Mouse (Mus musculus) testis, adult 2 months (tissue): ENCODE data around the gene Hist1h4a. TPM values are rescaled to one million over a fixed set of nuclear protein-coding genes. Genes with fewer than 3 reads are reported as not detected.

Source experiments
- H3K27ac ChIP-seq: fragments of 200-500 bp; 2 replicates; pipeline ENCODE4 v1.5.1; 2012; ENCODE audit warnings: low read depth, low read length; ENCODE audit not compliant: control insufficient read depth, insufficient read depth
- H3K27me3 ChIP-seq: fragments of 200-500 bp; 2 replicates; pipeline ENCODE4 v1.6.1; 2012; ENCODE audit warnings: mild to moderate bottlenecking, low read length, moderate library complexity; ENCODE audit not compliant: control insufficient read depth, insufficient read depth
- H3K36me3 ChIP-seq: fragments of 200-500 bp; 2 replicates; pipeline ENCODE4 v1.6.1; 2012; ENCODE audit warnings: mild to moderate bottlenecking, low read length; ENCODE audit not compliant: control insufficient read depth, insufficient read depth
- H3K4me1 ChIP-seq: fragments of 200-500 bp; 2 replicates; pipeline ENCODE4 v1.6.1; 2012; ENCODE audit warnings: low read length; ENCODE audit not compliant: control insufficient read depth, insufficient read depth
- H3K4me3 ChIP-seq: fragments of 200-500 bp; 2 replicates; pipeline ENCODE4 v1.5.1; 2012; ENCODE audit warnings: low read depth, mild to moderate bottlenecking, low read length, moderate library complexity, mixed read lengths; ENCODE audit not compliant: control insufficient read depth
- CTCF ChIP-seq: fragments of 200-500 bp; IDR thresholded peaks from 2 replicates; pipeline ENCODE4 v1.5.1; 2012; ENCODE audit warnings: low read depth, mild to moderate bottlenecking, inconsistent platforms, low read length, moderate library complexity; ENCODE audit not compliant: control insufficient read depth, insufficient read depth, insufficient replicate concordance
- POLR2A ChIP-seq: fragments of 200-500 bp; IDR thresholded peaks from 2 replicates; pipeline ENCODE4 v1.6.1; 2012; ENCODE audit warnings: low read depth, mild to moderate bottlenecking, inconsistent platforms, low read length, moderate library complexity; ENCODE audit not compliant: control insufficient read depth
- polyA plus RNA-seq: library from polyadenylated mRNA; depleted of rRNA; stranded (reverse); fragments of >200 nt; gene quantifications from 2 replicates; pipeline ENCODE4 v1.2.3, GENCODE M21; 2012; rRNA removed

Hist1h4a gene
- polyA plus RNA-seq, result 83.8 and 94.1 TPM in 2 replicates

DNA sequence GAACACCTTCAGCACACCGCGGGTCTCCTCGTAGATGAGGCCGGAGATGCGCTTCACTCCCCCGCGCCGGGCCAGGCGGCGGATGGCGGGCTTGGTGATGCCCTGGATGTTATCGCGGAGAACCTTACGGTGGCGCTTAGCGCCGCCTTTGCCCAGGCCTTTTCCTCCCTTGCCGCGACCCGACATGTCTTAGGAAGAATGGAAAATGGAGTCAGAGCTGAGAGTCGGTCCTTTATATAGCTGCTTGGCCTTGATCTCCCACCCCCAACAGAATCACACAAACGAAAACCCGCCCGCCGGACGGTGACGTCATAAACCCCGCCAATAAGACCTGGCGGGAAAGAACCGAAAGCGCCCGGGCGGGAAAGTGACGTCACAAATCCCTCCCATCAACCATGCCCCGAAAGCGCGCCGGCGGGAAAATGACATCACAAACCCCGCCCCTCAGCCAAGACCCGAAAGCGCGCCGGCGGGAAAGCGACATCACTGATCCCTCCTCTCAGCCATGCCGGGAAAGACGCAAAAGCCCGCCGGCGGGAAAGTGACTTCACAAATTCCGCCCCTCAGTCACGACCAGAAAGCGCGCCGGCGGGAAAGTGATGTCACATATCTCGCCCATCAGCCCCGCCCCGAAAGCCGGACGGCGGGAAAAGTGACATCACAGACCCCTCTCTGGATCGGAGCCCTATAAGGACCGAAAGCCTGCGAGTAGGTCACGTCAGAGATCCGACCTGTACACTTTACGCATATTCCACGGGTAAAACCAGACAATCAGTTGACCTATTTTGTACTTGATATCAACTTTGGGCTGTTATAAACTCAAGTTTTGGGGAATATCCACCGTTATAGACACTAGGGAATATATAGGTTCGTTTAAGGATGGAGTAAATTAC, at the start of gene Hist1h4a:
Hist1h4a (minus strand) TSS at position 259 of the 893 bp plus-strand sequence.
- Histone ChIP-seq H3K4me1 (peaks cover 11% of the 10 kb centered on the region), H3K27ac (peak within 1 kb of the TSS; percentile 91), H3K36me3 (no peaks in the 10 kb centered on the region), H3K4me3 (peak within 1 kb of the TSS; percentile 85), H3K27me3 (no peaks in the 10 kb centered on the region)
- TF ChIP-seq CTCF, result no peak
- TF ChIP-seq POLR2A, result peak; percentile 51; the same call in 1 of the 2 replicates

DNA sequence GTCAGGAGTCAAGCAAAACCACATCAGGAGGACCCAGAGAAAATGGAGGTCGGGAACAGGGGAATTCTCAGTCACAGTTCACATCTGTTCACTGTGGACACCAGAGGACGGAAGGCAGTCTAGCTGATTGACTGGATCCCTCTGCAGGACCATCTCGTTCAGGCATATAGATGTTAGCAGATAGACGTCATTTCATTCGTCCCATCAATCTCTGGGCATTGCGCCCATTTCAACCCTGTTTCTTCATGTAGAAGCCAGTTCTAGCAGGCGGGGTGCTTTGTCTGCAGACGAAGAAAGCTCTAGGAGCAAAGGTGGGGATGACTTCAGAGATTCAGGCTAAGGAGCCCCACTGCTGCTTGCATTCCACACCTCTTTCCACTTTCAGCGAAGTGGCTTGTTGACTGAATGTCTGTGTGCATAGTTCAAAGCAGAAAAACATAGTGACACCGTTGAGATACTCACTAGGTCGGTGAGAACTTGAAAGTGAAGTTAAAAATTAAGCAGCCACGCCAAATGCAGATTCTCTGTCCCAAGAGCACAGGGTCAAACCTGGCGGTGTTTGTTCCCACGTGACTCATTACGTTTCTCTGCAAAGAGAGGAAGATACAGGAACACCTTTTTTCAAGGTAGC, 45.5 kb upstream of the Hist1h4a start, which contains the start of gene Slc17a2:
Slc17a2 (plus strand) TSS at position 572 of the 631 bp plus-strand sequence.
- Histone ChIP-seq H3K36me3 (no peaks in the 10 kb centered on the region), H3K27me3 (no peaks in the 10 kb centered on the region), H3K4me3 (no peak within 1 kb of the TSS), H3K4me1 (no peaks in the 10 kb centered on the region), H3K27ac (no peak within 1 kb of the TSS)
- TF ChIP-seq POLR2A (no peak), CTCF (no peak)

DNA sequence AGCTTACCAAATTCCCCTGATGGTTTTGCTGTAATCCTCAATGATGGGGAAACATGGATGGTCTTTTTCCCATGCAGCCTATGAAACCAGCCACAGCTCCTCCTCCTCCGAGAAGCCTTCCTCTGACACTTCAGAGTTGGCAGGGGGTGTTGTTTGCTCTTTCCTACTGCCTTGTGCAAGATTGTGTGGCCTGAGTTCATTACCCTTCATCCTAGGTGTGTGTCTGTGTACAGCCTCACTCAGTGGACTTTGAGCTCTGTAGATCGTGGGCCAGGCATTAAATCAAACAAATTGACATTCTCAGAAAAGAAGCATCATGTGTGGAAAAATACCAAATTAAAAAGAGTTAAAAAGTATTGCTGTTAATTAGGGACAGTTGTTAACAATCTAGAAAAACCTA, 43.5 kb upstream of the Hist1h4a start:
- TF ChIP-seq POLR2A (no peak), CTCF (no peak)
- Histone ChIP-seq H3K4me1 (no peaks in the 10 kb centered on the region), H3K36me3 (no peaks in the 10 kb centered on the region), H3K27ac (no peak overlapping the region), H3K27me3 (no peaks in the 10 kb centered on the region), H3K4me3 (no peak overlapping the region)

DNA sequence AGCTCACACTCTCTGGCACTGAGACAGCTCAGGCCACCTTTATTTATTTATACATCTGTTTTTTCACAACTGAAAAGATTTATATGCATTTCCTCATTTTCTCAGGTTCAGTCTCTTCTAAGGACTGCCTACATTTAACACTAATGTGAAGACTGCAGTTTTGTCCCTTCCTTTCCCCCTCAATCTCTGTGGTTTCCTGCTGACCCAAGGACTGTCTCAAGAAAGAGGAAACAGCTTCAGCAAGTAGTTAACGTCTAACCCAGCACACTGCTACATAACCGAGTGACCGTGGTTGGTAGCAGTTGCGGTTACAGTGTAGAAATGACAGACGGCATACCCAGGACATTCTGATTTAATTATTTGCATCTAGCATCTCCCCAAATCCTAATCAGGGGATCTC, 38.4 kb upstream of the Hist1h4a start:
- no peaks in the 10 kb centered on the region for H3K27me3 ChIP-seq
- no peak overlapping the region for H3K4me3 ChIP-seq
- no peak overlapping the region for H3K27ac ChIP-seq
- TF ChIP-seq CTCF (no peak), POLR2A (no peak)
- H3K4me1 ChIP-seq, result no peaks in the 10 kb centered on the region
- H3K36me3 ChIP-seq, result no peaks in the 10 kb centered on the region

DNA sequence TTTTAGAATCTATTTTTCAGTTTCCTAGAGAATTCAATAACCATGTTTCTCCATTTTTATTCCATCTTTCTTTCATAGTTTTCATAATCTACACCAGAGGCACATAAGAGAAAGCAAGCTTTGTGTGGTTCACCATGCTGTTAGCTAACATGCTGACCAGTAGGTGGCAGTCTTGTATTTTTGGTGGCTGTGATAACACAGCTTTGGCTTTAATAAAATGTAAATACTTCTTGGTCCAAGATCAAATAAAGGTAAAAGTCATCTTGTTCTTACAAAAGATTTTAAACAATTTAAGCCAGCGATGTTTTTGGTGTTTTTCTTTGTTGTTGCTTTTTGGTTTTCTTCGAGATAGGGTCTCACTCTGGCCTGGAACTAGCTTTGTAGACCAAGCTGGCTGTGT, 31.5 kb upstream of the Hist1h4a start:
- no peak overlapping the region for H3K4me3 ChIP-seq
- H3K27me3 ChIP-seq, result no peaks in the 10 kb centered on the region
- no peaks in the 10 kb centered on the region for H3K4me1 ChIP-seq
- no peak; the same call in 1 of the 2 replicates for TF ChIP-seq CTCF
- TF ChIP-seq POLR2A, result no peak
- no peak overlapping the region for H3K27ac ChIP-seq
- H3K36me3 ChIP-seq, result no peaks in the 10 kb centered on the region

DNA sequence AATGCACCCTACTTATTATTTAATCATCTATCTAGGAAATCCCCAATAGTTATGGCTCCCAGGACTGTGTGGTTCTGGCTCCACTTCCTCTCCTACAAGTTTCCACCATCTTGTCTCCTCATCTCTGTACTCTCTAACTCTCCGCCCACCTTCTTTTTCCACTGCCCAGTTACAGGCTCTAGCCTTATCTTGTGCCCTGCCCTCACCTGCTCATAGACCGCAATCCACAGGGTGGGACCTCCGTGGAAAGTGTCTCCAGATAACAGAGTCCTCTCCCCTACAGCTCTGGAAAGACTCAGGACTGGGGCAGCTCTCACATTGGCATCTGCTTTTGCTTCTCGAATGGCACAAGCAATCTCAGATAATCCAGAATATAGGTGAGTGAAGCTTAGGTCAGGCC, 18.0 kb upstream of the Hist1h4a start:
- Histone ChIP-seq H3K27me3 (no peaks in the 10 kb centered on the region), H3K4me3 (no peak overlapping the region), H3K36me3 (no peaks in the 10 kb centered on the region), H3K4me1 (no peaks in the 10 kb centered on the region; the same call in 1 of the 2 replicates), H3K27ac (no peak overlapping the region)
- TF ChIP-seq POLR2A, result no peak
- no peak for TF ChIP-seq CTCF

DNA sequence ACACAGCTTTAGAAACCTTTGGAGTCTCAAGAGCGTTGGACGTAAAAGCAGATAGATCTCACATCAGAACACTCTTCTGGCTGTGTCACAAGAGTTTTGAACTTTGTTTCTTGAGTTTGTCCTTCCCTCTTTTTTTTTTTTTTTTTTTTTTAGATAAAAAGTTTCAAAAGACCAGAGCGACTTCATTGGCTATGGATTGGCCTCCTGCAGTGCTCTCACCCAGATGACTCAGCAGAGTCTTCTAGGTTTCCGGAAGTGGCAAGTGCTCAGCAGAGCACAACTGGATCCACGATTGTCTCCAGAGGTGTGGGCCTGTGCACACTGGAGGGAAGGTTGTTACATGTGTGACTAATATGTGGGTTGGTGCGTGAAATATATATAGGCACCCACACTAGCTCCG, 17.3 kb upstream of the Hist1h4a start:
- TF ChIP-seq CTCF (no peak), POLR2A (no peak)
- H3K4me3 ChIP-seq, result peak overlapping the region; percentile 30
- H3K4me1 ChIP-seq, result no peaks in the 10 kb centered on the region; the same call in 1 of the 2 replicates
- H3K27me3 ChIP-seq, result no peaks in the 10 kb centered on the region
- no peak overlapping the region for H3K27ac ChIP-seq
- no peaks in the 10 kb centered on the region for H3K36me3 ChIP-seq
